Mouse (Mus musculus) limb, embryonic 14.5 days (tissue): ENCODE data around the gene Pramef17. TPM values are rescaled to one million over a fixed set of nuclear protein-coding genes. Genes with fewer than 3 reads are reported as not detected.

ENCODE experiments used
- polyA plus RNA-seq, 2 experiments: library from polyadenylated mRNA; depleted of rRNA in 1 of 2; stranded (reverse) in 1 of 2; unstranded in 1 of 2; fragments of >200 nt; fragmentation: Nextera tagmentation in 1 of 2; extraction: Ambion mirVana in 1 of 2; gene quantifications; 2 replicates each; pipeline versions ENCODE4 v1.2.1 to v1.2.3; 2012 to 2014

Pramef17 gene
- polyA plus RNA-seq, 2 experiments: not detected

Other genes with a start within 250 kb of the Pramef17 start
- not detected in 2 replicates for gene Gm13023, start 205.0 kb downstream of the Pramef17 start, polyA plus RNA-seq (2012; rRNA removed)
- not detected in 2 replicates for gene Gm13023, start 205.0 kb downstream of the Pramef17 start, polyA plus RNA-seq (2014; fragmentation: Nextera tagmentation; extraction: Ambion mirVana)
- not detected in 2 replicates for gene Gm13084, start 178.3 kb downstream of the Pramef17 start, polyA plus RNA-seq (2012; rRNA removed)
- gene Gm13084, start 178.3 kb downstream of the Pramef17 start, polyA plus RNA-seq (2014; fragmentation: Nextera tagmentation; extraction: Ambion mirVana): not detected in 2 replicates
- gene Gm13103, start 147.9 kb downstream of the Pramef17 start, polyA plus RNA-seq (2012; rRNA removed): not detected in 2 replicates
- gene Gm13103, start 147.9 kb downstream of the Pramef17 start, polyA plus RNA-seq (2014; fragmentation: Nextera tagmentation; extraction: Ambion mirVana): not detected in 2 replicates
- gene Pramef6, start 94.0 kb downstream of the Pramef17 start, polyA plus RNA-seq (2012; rRNA removed): not detected in 2 replicates
- gene Pramef6, start 94.0 kb downstream of the Pramef17 start, polyA plus RNA-seq (2014; fragmentation: Nextera tagmentation; extraction: Ambion mirVana): not detected in 2 replicates
- not detected in 2 replicates for gene Pramef25, start 43.4 kb downstream of the Pramef17 start, polyA plus RNA-seq (2012; rRNA removed)
- not detected in 2 replicates for gene Pramef25, start 43.4 kb downstream of the Pramef17 start, polyA plus RNA-seq (2014; fragmentation: Nextera tagmentation; extraction: Ambion mirVana)
- not detected in 2 replicates for gene Gm13101, start 27.4 kb downstream of the Pramef17 start, polyA plus RNA-seq (2012; rRNA removed)
- not detected in 2 replicates for gene Gm13101, start 27.4 kb downstream of the Pramef17 start, polyA plus RNA-seq (2014; fragmentation: Nextera tagmentation; extraction: Ambion mirVana)
- not detected in 2 replicates for gene Pramel4, start 64.8 kb upstream of the Pramef17 start, polyA plus RNA-seq (2012; rRNA removed)
- not detected in 2 replicates for gene Pramel4, start 64.8 kb upstream of the Pramef17 start, polyA plus RNA-seq (2014; fragmentation: Nextera tagmentation; extraction: Ambion mirVana)
- gene Gm13102, start 112.1 kb upstream of the Pramef17 start, polyA plus RNA-seq (2012; rRNA removed): not detected in 2 replicates
- not detected in 2 replicates for gene Gm13102, start 112.1 kb upstream of the Pramef17 start, polyA plus RNA-seq (2014; fragmentation: Nextera tagmentation; extraction: Ambion mirVana)
- gene Oog3, start 168.3 kb upstream of the Pramef17 start, polyA plus RNA-seq (2012; rRNA removed): not detected in 2 replicates
- not detected in 2 replicates for gene Oog3, start 168.3 kb upstream of the Pramef17 start, polyA plus RNA-seq (2014; fragmentation: Nextera tagmentation; extraction: Ambion mirVana)
- not detected in 2 replicates for gene Oog2, start 196.3 kb upstream of the Pramef17 start, polyA plus RNA-seq (2012; rRNA removed)
- not detected in 2 replicates for gene Oog2, start 196.3 kb upstream of the Pramef17 start, polyA plus RNA-seq (2014; fragmentation: Nextera tagmentation; extraction: Ambion mirVana)
- not detected in 2 replicates for gene C87977, start 218.9 kb upstream of the Pramef17 start, polyA plus RNA-seq (2012; rRNA removed)
- not detected in 2 replicates for gene C87977, start 218.9 kb upstream of the Pramef17 start, polyA plus RNA-seq (2014; fragmentation: Nextera tagmentation; extraction: Ambion mirVana)